ENCODE assay signal across 8 mouse cellular contexts in genomic region chr1:21271343-21272055, GRCm38 (mm10). TPM values are rescaled to one million over a fixed set of nuclear protein-coding genes. Genes with fewer than 3 reads are reported as not detected.
DNase-seq lines count a peak whose midpoint lies in the region; ATAC-seq and TF ChIP-seq lines count a peak whose summit lies in the region.

No protein-coding gene starts in this region.

- no peaks in the 10 kb centered on the region for H3K9me3 ChIP-seq in MEL (replicated peaks; ENCODE audit: insufficient read depth, low read length)
- H3K9me3 ChIP-seq in hindbrain, embryonic 10.5 days = no peaks in the 10 kb centered on the region
- H3K9me3 ChIP-seq in lung, embryonic 15.5 days = no peaks in the 10 kb centered on the region

- H3K79me2 ChIP-seq in MEL (ENCODE audit: control insufficient read depth, insufficient read depth, low read length, poor library complexity) = no peaks in the 10 kb centered on the region

- TF ChIP-seq CTCF in MEL (IDR thresholded peaks at IDR 0.05 in 2 of 3, conservative IDR thresholded peaks at IDR 0.05 in 1 of 3; ENCODE audit: control insufficient read depth in 1 of 3, insufficient read depth in 1 of 3, low read depth in 2 of 3, low read length in 3 of 3, poor library complexity in 1 of 3, severe bottlenecking in 1 of 3) = peak; percentile 40 to 94 (median 64)
- peak; percentile 54 for TF ChIP-seq CTCF in olfactory bulb, adult 2 months (IDR thresholded peaks at IDR 0.05; ENCODE audit: insufficient read depth, low read depth, low read length)

- H3K27ac ChIP-seq in MEL (ENCODE audit: control insufficient read depth, low read depth, low read length) = no peak overlapping the region
- no peak overlapping the region for H3K27ac ChIP-seq in hindbrain, embryonic 10.5 days
- no peak overlapping the region for H3K27ac ChIP-seq in lung, embryonic 15.5 days
- H3K27ac ChIP-seq in olfactory bulb, adult 2 months (ENCODE audit: insufficient read depth, low read depth, low read length) = no peak overlapping the region

- H3K36me3 ChIP-seq in MEL (ENCODE audit: control insufficient read depth in 1 of 2, insufficient read depth in 2 of 2, low read length in 2 of 2) = no peaks in the 10 kb centered on the region
- no peaks in the 10 kb centered on the region for H3K36me3 ChIP-seq in hindbrain, embryonic 10.5 days
- no peaks in the 10 kb centered on the region for H3K36me3 ChIP-seq in lung, embryonic 15.5 days

- peak overlapping the region; percentile 63 for H3K4me2 ChIP-seq in lung, embryonic 15.5 days

- no peak for TF ChIP-seq POLR2A in MEL (IDR thresholded peaks at IDR 0.05; ENCODE audit: control insufficient read depth in 1 of 2, insufficient read depth in 1 of 2, low read depth in 1 of 2, low read length in 2 of 2, poor library complexity in 1 of 2)
- TF ChIP-seq POLR2A in olfactory bulb, adult 2 months (IDR thresholded peaks at IDR 0.05; ENCODE audit: insufficient read depth, low read depth, low read length) = no peak

- H3K4me3 ChIP-seq in MEL (ENCODE audit: control insufficient read depth in 1 of 2, insufficient read depth in 1 of 2, low read depth in 2 of 2, low read length in 2 of 2) = peak overlapping the region; percentile 49 to 69
- peak overlapping the region; percentile 38 for H3K4me3 ChIP-seq in hindbrain, embryonic 10.5 days
- peak overlapping the region; percentile 35 for H3K4me3 ChIP-seq in lung, embryonic 15.5 days
- peak overlapping the region; percentile 40 for H3K4me3 ChIP-seq in olfactory bulb, adult 2 months (ENCODE audit: insufficient read depth, low read depth, low read length)

- peaks cover 0 to 5% of the 10 kb centered on the region in 2 experiments; a peak in 1 of 4 replicates for H3K4me1 ChIP-seq in MEL (ENCODE audit: control insufficient read depth in 1 of 2, insufficient read depth in 2 of 2, low read length in 2 of 2)
- peaks cover 9% of the 10 kb centered on the region for H3K4me1 ChIP-seq in hindbrain, embryonic 10.5 days (replicated peaks)
- 0 out of 2 replicates have a peak, but pooled peaks cover 5% of the 10 kb centered on the region for H3K4me1 ChIP-seq in lung, embryonic 15.5 days
- H3K4me1 ChIP-seq in olfactory bulb, adult 2 months (ENCODE audit: control insufficient read depth, insufficient read depth, low read length) = peaks cover 3% of the 10 kb centered on the region

- peak overlapping the region; percentile 56 for H3K9ac ChIP-seq in MEL (ENCODE audit: control insufficient read depth, low read depth, low read length, poor library complexity, severe bottlenecking)
- H3K9ac ChIP-seq in lung, embryonic 15.5 days = no peak overlapping the region; the same call in 1 of the 2 replicates

- peak; percentile 88 for ATAC-seq in lung, embryonic 15.5 days (ENCODE audit: borderline replicate concordance, extremely low read depth, low FRiP score, low TSS enrichment)

- H3K27me3 ChIP-seq in MEL (ENCODE audit: control insufficient read depth in 1 of 2, insufficient read depth in 2 of 2, low read length in 2 of 2) = no peaks in the 10 kb centered on the region
- H3K27me3 ChIP-seq in hindbrain, embryonic 10.5 days (ENCODE audit: insufficient read depth, poor library complexity, severe bottlenecking) = peaks cover 4% of the 10 kb centered on the region
- H3K27me3 ChIP-seq in lung, embryonic 15.5 days = no peaks in the 10 kb centered on the region

- 19% methylated on average over 18 of the region's 18 CpGs for WGBS in hindbrain, embryonic 10.5 days
- 15% methylated on average over 18 of the region's 18 CpGs for WGBS in lung, embryonic 15.5 days
- WGBS in olfactory bulb, adult 2 months = 20% methylated on average over 18 of the region's 18 CpGs

- peak; percentile 63 for TF ChIP-seq RAD21 in MEL (IDR thresholded peaks at IDR 0.05; ENCODE audit: low read depth, low read length)

- peak; percentile 77 for DNase-seq in MEL (ENCODE audit: low read depth, low spot score)
- peak; percentile 45 to 58 for DNase-seq in cerebellum, adult 18-20 months
- DNase-seq in forelimb bud, embryonic 11.5 days (ENCODE audit: low read depth, low spot score) = peak; percentile 62
- peak; percentile 81 for DNase-seq in hindbrain, embryonic 10.5 days (ENCODE audit: low spot score)
- DNase-seq in layer of hippocampus, adult 8-10 months (ENCODE audit: low spot score in 2 of 2) = peak; percentile 32 to 65
- peak; percentile 43 to 52 for DNase-seq in thymus, adult 18-20 months

- TF ChIP-seq EP300 in MEL (IDR thresholded peaks at IDR 0.05; ENCODE audit: low read depth in 1 of 2, low read length in 2 of 2) = no peak

TF ChIP-seq in MEL, 35 proteins besides CTCF, POLR2A, EP300 and RAD21:
- TF ChIP-seq USF2 (IDR thresholded peaks at IDR 0.05; ENCODE audit: borderline replicate concordance in 1 of 2, insufficient read depth in 1 of 2, low read depth in 1 of 2, low read length in 2 of 2) = no peak
- TF ChIP-seq ZNF384 (IDR thresholded peaks at IDR 0.05; ENCODE audit: low read depth, low read length) = 0 out of 2 replicates have a peak, but pooled peaks have one; percentile 32
- no peak for TF ChIP-seq ETS1 (IDR thresholded peaks at IDR 0.05; ENCODE audit: low read depth, low read length)
- TF ChIP-seq NELFE (IDR thresholded peaks at IDR 0.05; ENCODE audit: low read depth, low read length) = no peak
- TF ChIP-seq E2F4 (IDR thresholded peaks at IDR 0.05; ENCODE audit: borderline replicate concordance, low read depth, low read length) = no peak
- TF ChIP-seq POLR2AphosphoS5 (IDR thresholded peaks at IDR 0.05; ENCODE audit: borderline replicate concordance, low read depth, low read length) = no peak
- TF ChIP-seq TAL1 (IDR thresholded peaks at IDR 0.05; ENCODE audit: low read length) = no peak
- no peak for TF ChIP-seq CHD2 (IDR thresholded peaks at IDR 0.05; ENCODE audit: low read length)
- no peak for TF ChIP-seq GABPA (IDR thresholded peaks at IDR 0.05; ENCODE audit: low read depth, low read length)
- TF ChIP-seq MXI1 (IDR thresholded peaks at IDR 0.05; ENCODE audit: low read depth, low read length) = no peak
- TF ChIP-seq MYC (IDR thresholded peaks at IDR 0.05; ENCODE audit: low read depth, low read length) = no peak
- TF ChIP-seq CHD1 (IDR thresholded peaks at IDR 0.05; ENCODE audit: low read depth, low read length) = no peak
- TF ChIP-seq GATA1 (IDR thresholded peaks at IDR 0.05; ENCODE audit: low read depth, low read length) = 0 out of 2 replicates have a peak, but pooled peaks have one; percentile 18
- TF ChIP-seq ZC3H11A (IDR thresholded peaks at IDR 0.05; ENCODE audit: low read depth, low read length) = peak; percentile 53
- no peak for TF ChIP-seq NRF1 (IDR thresholded peaks at IDR 0.05; ENCODE audit: insufficient read depth, low read depth, low read length, poor library complexity, severe bottlenecking)
- no peak for TF ChIP-seq KAT2A (conservative IDR thresholded peaks at IDR 0.05; ENCODE audit: low read depth, low read length)
- TF ChIP-seq MAZ (IDR thresholded peaks at IDR 0.05; ENCODE audit: low read depth, low read length) = no peak
- TF ChIP-seq BHLHE40 (IDR thresholded peaks at IDR 0.05; ENCODE audit: borderline replicate concordance, low read depth, low read length) = no peak
- no peak for TF ChIP-seq MEF2A (IDR thresholded peaks at IDR 0.05; ENCODE audit: extremely low read depth, insufficient replicate concordance, low read depth, low read length, poor library complexity, severe bottlenecking)
- no peak for TF ChIP-seq MAX (IDR thresholded peaks at IDR 0.05; ENCODE audit: low read length)
- no peak for TF ChIP-seq ZKSCAN1 (IDR thresholded peaks at IDR 0.05; ENCODE audit: low read depth, low read length)
- no peak for TF ChIP-seq TBP (IDR thresholded peaks at IDR 0.05; ENCODE audit: low read depth, low read length)
- TF ChIP-seq JUND (IDR thresholded peaks at IDR 0.05; ENCODE audit: low read depth, low read length) = no peak
- TF ChIP-seq SMC3 (IDR thresholded peaks at IDR 0.05; ENCODE audit: low read depth, low read length) = peak; percentile 60
- no peak for TF ChIP-seq POLR2AphosphoS2 (IDR thresholded peaks at IDR 0.05; ENCODE audit: low read length)
- TF ChIP-seq TCF12 (IDR thresholded peaks at IDR 0.05; ENCODE audit: low read depth, low read length) = no peak
- TF ChIP-seq SIN3A (IDR thresholded peaks at IDR 0.05; ENCODE audit: low read length) = no peak

RNA-seq across cellular contexts. Expression of gene Gsta3, which starts 31.1 kb away (rescaled TPM):
- 2.2 and 4.5 TPM in 2 replicates for total RNA-seq in MEL (2012; rRNA removed)
- 1 to 10 TPM in 1 of 2 experiments, not detected in 1; 3.4 TPM for polyA plus RNA-seq in MEL (2012; ENCODE audit: insufficient read depth in 1 of 2, insufficient read length in 2 of 2, low read depth in 1 of 2, low replicate concordance in 2 of 2, missing spikeins in 1 of 2)
- polyA plus RNA-seq in hindbrain, embryonic 10.5 days (2016; fragmentation: Nextera tagmentation; extraction: Ambion mirVana) = 0.21 and 0.26 TPM in 2 replicates
- 1 to 10 TPM; 1.1 to 2.2 (median 1.4) TPM for total RNA-seq in layer of hippocampus, adult 8-10 months (2022)
- 2.5 and 2.8 TPM in 2 replicates for polyA plus RNA-seq in lung, embryonic 15.5 days (2015; fragmentation: Nextera tagmentation; extraction: Ambion mirVana)
- not detected in 2 replicates for polyA plus RNA-seq in olfactory bulb, adult 2 months (2012; ENCODE audit: insufficient read depth, insufficient read length, low replicate concordance, missing spikeins)

RNA-seq across cellular contexts. Expression of gene Tmem14a, which starts 53.1 kb away (rescaled TPM):
- total RNA-seq in MEL (2012; rRNA removed) = 1.3 TPM in 2 replicates
- polyA plus RNA-seq in MEL (2012; ENCODE audit: insufficient read depth in 1 of 2, insufficient read length in 2 of 2, low read depth in 1 of 2, low replicate concordance in 2 of 2, missing spikeins in 1 of 2) = 1 to 10 TPM in 1 of 2 experiments, not detected in 1; 1.7 TPM
- 10.5 and 11.1 TPM in 2 replicates for polyA plus RNA-seq in hindbrain, embryonic 10.5 days (2016; fragmentation: Nextera tagmentation; extraction: Ambion mirVana)
- 10 to 100 TPM; 26.5 to 31.7 (median 28.4) TPM for total RNA-seq in layer of hippocampus, adult 8-10 months (2022)
- 11.1 and 12.4 TPM in 2 replicates for polyA plus RNA-seq in lung, embryonic 15.5 days (2015; fragmentation: Nextera tagmentation; extraction: Ambion mirVana)
- polyA plus RNA-seq in olfactory bulb, adult 2 months (2012; ENCODE audit: insufficient read depth, insufficient read length, low replicate concordance, missing spikeins) = not detected in 2 replicates
